Mouse (Mus musculus): ENCODE measurements around the gene Tanc2.

DNA sequence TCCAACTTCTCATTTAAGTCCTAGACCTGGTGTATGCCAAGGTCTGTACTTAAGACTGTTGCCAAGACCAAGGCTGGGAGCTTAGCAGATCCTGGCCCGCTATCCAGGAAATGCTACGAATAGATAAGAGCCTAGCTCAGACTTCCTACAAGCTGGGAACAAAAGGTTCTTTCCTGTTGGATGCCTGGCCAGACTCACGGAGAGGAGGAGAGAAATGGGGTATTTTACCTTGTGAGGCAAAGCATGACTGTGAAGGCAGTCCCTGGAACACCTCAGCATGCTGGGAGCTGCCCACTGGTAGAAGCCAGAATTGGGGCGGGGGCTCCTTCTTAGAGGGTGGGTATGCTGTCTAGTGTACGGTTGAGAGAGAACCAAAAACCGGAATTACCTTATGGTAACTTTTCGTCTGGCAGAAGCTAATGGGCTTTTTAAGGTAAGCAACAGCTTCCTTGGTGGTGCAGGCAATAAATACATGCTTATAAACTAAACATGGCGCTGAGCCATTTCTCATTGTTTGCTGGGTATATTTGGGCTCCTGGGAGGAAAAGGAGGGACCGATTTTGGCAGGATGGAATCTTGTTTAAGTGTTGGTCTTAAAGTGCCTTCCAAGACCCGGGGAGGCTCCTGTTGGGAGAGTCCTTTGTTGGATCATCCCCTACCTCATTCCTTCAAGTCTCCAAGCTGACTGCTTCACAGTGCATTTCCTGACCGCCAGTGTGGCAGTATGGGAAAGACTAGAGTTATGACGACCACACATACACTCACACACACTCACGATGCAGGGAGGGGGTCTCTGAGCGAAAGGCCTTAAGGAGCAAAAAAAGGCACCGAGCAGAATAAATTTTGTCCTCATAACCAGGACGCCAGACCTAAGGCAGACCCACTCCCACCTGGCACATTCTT, 355.2 kb downstream of the Tanc2 start:
- TF ChIP-seq CHD2 (IDR thresholded peaks at IDR 0.05; ENCODE audit: low read length): no peak
- TF ChIP-seq MAFK (IDR thresholded peaks at IDR 0.05; ENCODE audit: borderline replicate concordance, low read depth, low read length): no peak
- no peak for TF ChIP-seq POLR2A (IDR thresholded peaks at IDR 0.05; ENCODE audit: control insufficient read depth in 1 of 2, insufficient read depth in 1 of 2, low read depth in 1 of 2, low read length in 2 of 2, poor library complexity in 1 of 2)

Data from MEL (cell line).